Mouse (Mus musculus) bone marrow macrophage, adult 2 months (primary cell): ENCODE results near the gene Cdhr5. TPM values are rescaled to one million over a fixed set of nuclear protein-coding genes. Genes with fewer than 3 reads are reported as not detected.
"Not testable (repeated sequence)": the region's sequence is repeated elsewhere in the genome, so short reads cannot be mapped to it uniquely, and the experiment has no call there.

Source experiments
- H3K27ac ChIP-seq: 2 replicates; pipeline ENCODE4 v1.5.1; 2012; ENCODE audit warnings: low read depth, low read length; ENCODE audit not compliant: insufficient read depth
- H3K4me1 ChIP-seq: 2 replicates; pipeline ENCODE4 v1.6.1; 2012; ENCODE audit warnings: low read length; ENCODE audit not compliant: control insufficient read depth, insufficient read depth
- H3K4me3 ChIP-seq: 2 replicates; pipeline ENCODE4 v1.5.1; 2012; ENCODE audit warnings: mild to moderate bottlenecking, low read length, moderate library complexity; ENCODE audit not compliant: insufficient read depth
- CTCF ChIP-seq: IDR thresholded peaks from 2 replicates; pipeline ENCODE4 v1.5.1; 2012; ENCODE audit warnings: low read depth, mild to moderate bottlenecking, low read length, moderate library complexity
- POLR2A ChIP-seq: IDR thresholded peaks from 2 replicates; pipeline ENCODE4 v1.6.1; 2012; ENCODE audit warnings: mild to moderate bottlenecking, low read depth, low read length, borderline replicate concordance
- polyA plus RNA-seq: library from polyadenylated mRNA; stranded (reverse); fragments of >200 nt; gene quantifications from 2 replicates; pipeline ENCODE4 v1.2.4, GENCODE M21; 2012; ENCODE audit not compliant: missing spikeins, insufficient read depth, insufficient read length

The Cdhr5 gene
- polyA plus RNA-seq, 1 experiment, result not detected

DNA sequence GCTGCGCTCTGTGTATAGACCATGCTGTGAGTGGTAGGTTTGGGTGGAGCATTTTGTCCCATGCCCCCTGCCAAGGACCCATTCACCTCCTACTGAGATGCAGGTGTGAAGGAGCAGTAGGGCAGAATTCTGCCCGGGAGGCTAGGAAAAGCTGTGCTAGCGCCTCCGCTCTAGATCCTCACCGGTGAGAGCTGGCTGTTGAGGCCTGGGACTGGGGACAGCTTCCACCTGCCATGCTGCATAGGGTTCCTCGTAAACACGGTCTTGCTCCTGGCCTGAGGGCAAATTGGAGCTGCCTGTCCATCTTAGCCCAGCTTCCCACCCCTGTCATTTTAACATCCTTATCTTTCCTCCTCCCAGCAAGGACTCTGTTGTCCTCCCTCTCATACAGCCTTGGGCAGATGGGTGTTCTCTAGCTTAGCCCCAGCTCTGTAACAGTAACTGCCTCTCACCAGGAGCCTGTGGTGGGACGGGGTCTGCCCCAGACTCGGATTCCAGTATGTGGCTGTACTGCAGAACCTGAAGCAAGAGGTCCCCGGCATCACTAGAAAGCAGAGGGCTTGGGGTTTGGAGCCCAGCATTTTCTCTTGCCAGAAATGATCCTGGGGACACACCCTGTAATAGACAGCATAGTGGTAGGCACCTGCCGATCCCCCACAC is 12.4 kb downstream of the Cdhr5 start:
- peaks cover 18% of the 10 kb centered on the region for H3K4me1 ChIP-seq
- TF ChIP-seq CTCF (no peak), POLR2A (no peak)
- no peak overlapping the region for H3K4me3 ChIP-seq
- H3K27ac ChIP-seq, result no peak overlapping the region

DNA sequence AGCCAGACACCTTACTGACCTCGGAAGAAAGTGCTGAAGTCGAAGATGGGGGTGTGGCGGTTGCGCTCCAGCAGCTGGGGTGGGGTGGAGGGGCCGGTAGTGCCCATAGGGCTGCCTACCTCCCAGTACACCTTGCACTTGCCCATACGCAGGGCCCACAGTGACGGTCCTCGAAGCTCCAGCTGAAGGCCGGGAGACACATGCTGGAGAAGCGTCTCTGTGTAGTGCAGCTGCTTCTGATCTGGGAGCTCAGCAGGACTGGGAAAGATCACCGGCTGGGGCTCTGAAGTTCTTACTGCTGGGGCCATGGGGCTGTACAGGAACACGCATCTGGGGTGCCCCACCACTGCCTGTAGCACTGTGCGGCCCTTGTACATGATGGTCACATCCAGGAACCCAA is 12.9 kb downstream of the Cdhr5 start:
- H3K27ac ChIP-seq, result no peak overlapping the region
- no peak overlapping the region for H3K4me3 ChIP-seq
- TF ChIP-seq POLR2A (no peak), CTCF (no peak)
- peaks cover 17% of the 10 kb centered on the region for H3K4me1 ChIP-seq

DNA sequence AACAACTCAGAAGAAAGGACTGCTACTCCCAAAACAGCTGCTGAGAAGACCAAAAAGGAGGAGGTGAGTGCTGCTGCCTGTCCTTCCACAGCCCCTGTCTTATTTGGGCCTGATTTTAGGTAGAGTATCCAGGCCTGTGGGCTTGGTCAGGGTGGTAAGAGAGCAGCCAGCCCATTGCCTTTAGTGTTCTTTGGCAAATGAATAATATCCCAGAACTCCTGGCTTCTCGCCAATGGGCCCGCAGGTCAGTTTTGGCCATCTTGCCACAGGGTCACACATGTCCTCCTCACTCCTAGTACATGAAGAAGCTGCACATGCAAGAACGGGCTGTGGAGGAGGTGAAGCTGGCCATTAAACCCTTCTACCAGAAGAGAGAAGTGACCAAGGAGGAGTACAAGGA is 15.1 kb downstream of the Cdhr5 start:
- peaks cover 9% of the 10 kb centered on the region for H3K4me1 ChIP-seq
- no peak overlapping the region for H3K4me3 ChIP-seq
- TF ChIP-seq CTCF (no peak), POLR2A (no peak)
- no peak overlapping the region for H3K27ac ChIP-seq

DNA sequence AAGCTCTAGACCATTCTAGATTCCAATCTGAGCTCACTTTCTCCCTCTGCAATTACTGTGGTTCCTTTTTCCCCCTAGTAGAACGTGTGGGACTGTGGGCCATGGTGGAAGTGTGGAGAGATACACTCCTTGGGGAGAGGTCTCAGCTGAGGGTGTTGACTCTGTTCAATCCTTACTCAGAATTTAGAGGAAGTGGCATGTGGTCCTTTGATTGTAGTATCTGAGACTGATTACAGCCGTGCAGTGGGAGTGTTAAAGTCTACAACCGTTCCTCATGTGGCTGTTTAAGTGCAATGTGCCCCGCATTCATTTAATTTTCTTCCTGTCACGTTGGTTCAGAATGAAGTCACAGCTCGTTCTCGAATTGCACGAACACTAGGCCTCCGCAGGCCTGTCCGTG is 20.4 kb downstream of the Cdhr5 start:
- TF ChIP-seq POLR2A (no peak), CTCF (no peak)
- no peak overlapping the region for H3K4me3 ChIP-seq
- H3K4me1 ChIP-seq, result no peaks in the 10 kb centered on the region
- no peak overlapping the region for H3K27ac ChIP-seq

- H3K27ac ChIP-seq, H3K4me1 ChIP-seq, H3K4me3 ChIP-seq: not testable (repeated sequence)
These were observed 26.1 kb downstream of the Cdhr5 start for GRCm38 (mm10) chr7:141250486-141250885.

DNA sequence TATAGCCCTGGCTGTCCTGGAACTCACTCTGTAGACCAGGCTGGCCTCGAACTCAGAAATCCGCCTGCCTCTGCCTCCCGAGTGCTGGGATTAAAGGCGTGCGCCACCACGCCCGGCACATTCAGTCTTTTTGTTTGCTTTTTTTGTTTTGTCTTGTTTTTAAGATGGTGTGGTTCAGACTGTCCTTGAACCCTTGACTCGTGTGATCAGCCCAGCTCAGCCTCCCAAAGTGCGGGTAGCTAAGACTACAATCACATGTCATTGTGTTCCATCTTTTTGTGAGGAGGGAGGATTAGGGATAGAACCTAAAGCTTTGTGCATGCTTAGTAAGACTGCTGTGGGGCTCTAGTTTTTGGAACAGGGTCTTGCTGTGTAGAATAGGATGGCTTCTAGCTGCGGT is 45.0 kb downstream of the Cdhr5 start:
- TF ChIP-seq CTCF, result no peak
- TF ChIP-seq POLR2A, result no peak
- Histone ChIP-seq H3K27ac (no peak overlapping the region), H3K4me3 (no peak overlapping the region), H3K4me1 (peaks cover 10% of the 10 kb centered on the region)

GRCm38 (mm10) chr7:141231111-141231510 is 45.5 kb downstream of the Cdhr5 start:
- Histone ChIP-seq H3K27ac (no peak overlapping the region), H3K4me1 (peaks cover 10% of the 10 kb centered on the region), H3K4me3 (no peak overlapping the region)
- no peak for TF ChIP-seq POLR2A
- TF ChIP-seq CTCF, result no peak

- Histone ChIP-seq H3K4me1 (peaks cover 10% of the 10 kb centered on the region), H3K4me3 (peak overlapping the region; percentile 77; the same call in 1 of the 2 replicates), H3K27ac (no peak overlapping the region)
- TF ChIP-seq POLR2A (no peak), CTCF (no peak)
These were observed 46.0 kb downstream of the Cdhr5 start for GRCm38 (mm10) chr7:141230570-141230969.

GRCm38 (mm10) chr7:141229702-141230101 is 46.9 kb downstream of the Cdhr5 start:
- H3K27ac ChIP-seq, result no peak overlapping the region

GRCm38 (mm10) chr7:141228279-141229067 is 48.1 kb downstream of the Cdhr5 start, which contains the start of gene Phrf1:
Gene Phrf1, plus strand, starts transcription at chr7:141228784.
- Histone ChIP-seq H3K4me1 (peaks cover 10% of the 10 kb centered on the region), H3K27ac (peak within 1 kb of the TSS; percentile 87), H3K4me3 (peak within 1 kb of the TSS; percentile 77)
- no peak for TF ChIP-seq POLR2A
- peak; percentile 71 for TF ChIP-seq CTCF

More at GRCm38 (mm10) chr7:141229702-141230101, 46.9 kb downstream of the Cdhr5 start:
- TF ChIP-seq POLR2A (no peak), CTCF (no peak)
- peaks cover 10% of the 10 kb centered on the region for H3K4me1 ChIP-seq
- peak overlapping the region; percentile 77 for H3K4me3 ChIP-seq
